Mouse (Mus musculus) heart, postnatal 0 days (tissue): ENCODE results near the gene Vdr.

Experiments used
- CTCF ChIP-seq: IDR thresholded peaks from 2 replicates; pipeline ENCODE4 v1.5.1; 2016; ENCODE audit warnings: antibody characterized with exemption, control low read depth, low read depth
- EP300 ChIP-seq: IDR thresholded peaks from 2 replicates; pipeline ENCODE4 v1.6.1; 2016; ENCODE audit warnings: antibody characterized with exemption, low read depth

GRCm38 (mm10) chr15:97895847-97896246, 14.6 kb downstream of the Vdr start:
- TF ChIP-seq CTCF (no peak), EP300 (no peak)
